Mouse (Mus musculus) T-helper 2 cell (primary cell): ENCODE measurements around the gene Bloc1s3.

Source experiments
- in situ Hi-C: fragments of 300-600 bp; cut with MboI, MseI; formaldehyde crosslinking; loops from one replicate; pipeline ENCODE4 v1.15.1; 2025; ENCODE audit warnings: high pct_unique_total_duplicates

Gene Bloc1s3

DNA sequence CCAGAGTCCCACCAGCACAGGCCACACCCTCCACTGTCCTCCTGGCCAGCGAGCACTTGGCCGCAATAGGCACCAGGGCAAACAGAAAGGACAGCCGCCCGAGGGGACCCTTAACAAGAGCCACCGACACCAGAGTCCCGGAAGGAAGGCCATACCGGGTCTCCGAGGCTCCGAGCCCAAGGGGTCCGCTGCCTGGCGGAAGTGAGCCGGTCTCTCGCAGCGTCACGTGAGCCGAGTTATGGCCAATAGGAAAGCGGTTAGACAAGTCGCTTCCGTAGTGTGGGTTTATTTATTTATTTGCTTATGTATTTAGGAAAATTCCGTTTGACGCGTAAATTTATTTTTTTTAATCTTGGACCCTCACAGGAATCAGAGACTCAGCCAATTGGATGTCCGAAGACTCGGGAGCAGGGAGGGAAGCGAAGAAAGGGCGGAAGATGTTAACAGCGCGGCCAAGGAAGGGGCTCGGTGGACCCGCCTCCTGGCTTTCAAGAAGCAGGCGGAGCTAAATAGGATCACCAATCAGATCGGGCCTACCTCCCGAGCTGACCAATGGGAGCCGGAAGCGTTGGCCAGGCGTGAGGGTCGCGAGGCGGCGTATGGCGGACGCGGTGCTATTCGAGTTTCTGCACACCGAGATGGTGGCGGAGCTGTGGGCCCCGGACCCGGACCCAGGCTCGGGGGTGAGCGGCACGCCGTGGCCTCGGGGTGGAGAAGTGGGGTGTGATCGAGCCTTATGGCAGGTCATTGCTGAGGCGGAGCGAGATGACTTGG lies at the start of gene Bloc1s3, which contains the start of gene Trappc6a:
TSS of gene Bloc1s3 (minus strand) at position 218 of the 774 bp plus-strand sequence.
TSS of gene Trappc6a (plus strand) at position 246 of the 774 bp plus-strand sequence.
- in situ Hi-C loops: no loop called here

DNA sequence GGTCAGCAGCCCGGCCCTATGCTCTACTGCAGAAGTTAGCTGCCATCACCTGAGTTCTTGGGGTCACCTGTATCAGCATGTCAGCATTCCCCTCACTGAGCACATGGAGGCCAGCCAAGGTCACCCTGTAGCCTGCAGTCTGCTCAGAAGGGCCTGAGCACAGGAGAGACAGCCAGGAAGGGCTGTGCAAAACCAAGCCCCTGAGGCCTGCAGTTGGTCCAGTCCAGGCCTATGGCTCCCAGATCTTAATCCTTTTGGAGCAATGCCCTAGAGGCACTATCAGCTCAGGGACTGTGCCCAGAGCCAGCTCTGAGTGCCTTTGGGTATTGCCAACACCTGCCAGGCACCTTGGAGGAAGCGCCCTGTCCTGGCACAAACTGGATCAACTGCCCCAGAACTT lies 48.9 kb upstream of the Bloc1s3 start:
- in situ Hi-C loops: no loop called here

DNA sequence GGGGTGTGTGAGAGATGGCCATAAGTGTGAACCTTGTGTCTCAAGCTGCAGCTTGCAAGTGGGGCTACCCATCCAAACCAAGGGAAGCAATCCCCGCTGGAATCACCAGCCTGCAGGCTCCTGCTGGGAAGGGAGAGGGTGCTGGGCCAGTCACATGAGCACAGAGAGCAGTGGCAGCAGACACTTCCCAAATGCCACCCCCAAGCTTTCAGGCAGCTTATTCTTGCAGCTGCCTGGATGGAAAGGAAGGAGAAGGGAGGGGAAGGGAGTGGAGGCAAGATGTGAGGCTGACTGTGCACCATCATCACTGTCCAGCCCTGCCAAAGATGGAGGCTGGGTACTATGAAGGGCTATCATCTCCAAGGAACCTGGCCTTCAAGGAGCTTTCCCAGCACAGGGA lies 46.0 kb upstream of the Bloc1s3 start:
- in situ Hi-C loops: no loop called here

DNA sequence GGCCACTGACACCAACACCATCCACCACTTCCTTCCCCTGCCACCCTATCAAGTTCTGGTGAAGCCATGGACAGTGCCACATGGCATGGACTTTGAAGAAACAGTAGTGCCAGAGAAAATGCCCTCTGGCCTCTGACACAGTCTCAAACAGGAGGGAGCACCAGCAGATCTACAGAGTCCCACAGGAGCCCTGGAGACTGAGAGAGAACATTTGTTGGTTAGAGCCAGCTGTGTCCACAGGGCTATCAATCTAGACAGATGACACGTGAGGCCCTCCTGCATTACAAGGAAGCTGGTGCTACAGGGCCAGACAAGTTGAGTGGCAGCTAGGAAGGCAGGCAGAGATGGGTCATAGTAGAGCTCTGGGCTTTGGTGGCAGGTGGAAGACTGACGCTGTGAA lies 44.3 kb upstream of the Bloc1s3 start:
- in situ Hi-C loops: no loop called here

DNA sequence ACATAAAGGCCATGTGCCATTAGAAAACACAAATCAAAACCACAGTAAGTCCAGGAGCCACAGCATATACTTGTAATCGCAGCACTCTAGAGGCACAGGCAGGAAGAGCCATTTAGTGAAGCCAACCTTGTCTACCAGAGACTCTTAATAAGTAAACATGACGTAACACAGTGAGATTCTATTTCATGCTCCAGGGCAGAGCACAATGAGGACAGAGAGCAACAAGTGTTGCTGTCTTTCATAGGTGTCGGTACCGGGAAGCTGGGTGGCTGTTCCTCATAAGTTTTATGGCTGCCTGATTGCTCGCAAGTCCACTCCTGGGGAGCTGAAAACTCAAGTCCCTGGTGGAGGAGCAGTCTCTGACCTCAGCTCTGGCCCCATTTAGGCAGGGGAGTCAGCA lies 43.5 kb upstream of the Bloc1s3 start:
- in situ Hi-C loops: no loop called here

DNA sequence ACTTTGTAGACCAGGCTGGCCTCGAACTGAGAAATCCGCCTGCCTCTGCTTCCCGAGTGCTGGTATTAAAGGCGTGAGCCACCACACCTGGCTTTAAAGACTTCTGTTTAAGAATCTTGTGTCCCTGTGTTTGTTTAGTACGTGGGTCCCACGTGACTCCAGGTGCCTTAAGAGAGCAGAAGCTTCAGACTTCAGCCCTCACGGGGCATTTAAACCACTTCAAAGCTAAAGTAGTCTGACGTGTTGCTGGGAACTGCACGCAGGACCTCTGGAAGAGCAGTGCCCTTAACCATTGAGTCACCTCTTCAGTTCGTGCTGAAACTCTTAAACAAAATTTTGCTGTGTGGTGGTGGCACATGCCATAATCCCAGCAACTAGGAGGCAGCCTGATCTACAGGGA lies 41.2 kb upstream of the Bloc1s3 start:
- in situ Hi-C loops: no loop called here

DNA sequence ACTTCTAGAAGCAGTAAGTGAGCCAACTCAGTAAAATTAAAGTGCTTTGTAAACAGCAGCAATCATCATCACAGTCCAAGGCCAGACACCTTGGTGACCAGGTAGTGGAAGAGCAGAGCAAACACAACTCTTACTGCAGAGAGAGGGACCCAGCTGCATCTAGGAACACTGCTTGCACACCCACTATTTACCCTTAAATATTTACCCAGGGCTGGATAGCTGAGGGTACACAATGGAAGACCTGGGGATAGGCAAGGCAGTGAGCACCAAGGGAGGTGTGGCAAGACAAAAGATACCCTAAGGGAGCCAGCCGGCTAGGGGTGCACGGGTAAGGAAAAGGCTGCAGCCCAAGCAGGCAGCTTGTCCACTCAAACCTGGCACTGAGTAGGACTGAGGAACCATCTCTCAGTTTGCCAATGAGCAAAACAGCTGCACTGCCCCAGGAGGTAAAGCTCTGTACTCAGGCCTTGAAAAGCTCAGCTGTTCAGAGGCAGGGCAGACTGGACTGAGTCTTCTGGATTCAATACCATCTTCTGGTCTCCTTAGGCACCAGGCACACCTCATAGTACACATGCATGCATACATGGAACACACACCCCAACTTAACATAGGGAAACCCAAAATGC lies 39.3 kb upstream of the Bloc1s3 start:
- in situ Hi-C loops: no loop called here

DNA sequence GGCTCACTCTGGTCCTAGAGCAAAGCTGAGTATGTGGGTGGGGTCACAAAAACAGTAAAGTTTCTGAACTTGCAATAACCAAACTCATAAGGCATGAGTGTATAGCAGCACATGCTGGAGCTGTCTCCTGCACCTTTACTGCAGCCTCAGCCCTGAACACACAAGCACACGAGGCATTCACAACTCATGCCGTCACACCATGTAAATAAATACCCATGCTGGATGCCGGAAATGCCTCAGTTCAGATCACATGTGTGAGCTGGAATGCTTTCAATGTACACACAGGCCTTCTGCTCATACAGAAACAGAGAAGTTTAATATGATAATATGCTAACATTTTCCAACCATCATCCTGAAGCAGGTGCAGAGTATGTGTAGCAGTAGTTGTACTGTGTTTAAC lies 37.8 kb upstream of the Bloc1s3 start:
- in situ Hi-C loops: no loop called here

DNA sequence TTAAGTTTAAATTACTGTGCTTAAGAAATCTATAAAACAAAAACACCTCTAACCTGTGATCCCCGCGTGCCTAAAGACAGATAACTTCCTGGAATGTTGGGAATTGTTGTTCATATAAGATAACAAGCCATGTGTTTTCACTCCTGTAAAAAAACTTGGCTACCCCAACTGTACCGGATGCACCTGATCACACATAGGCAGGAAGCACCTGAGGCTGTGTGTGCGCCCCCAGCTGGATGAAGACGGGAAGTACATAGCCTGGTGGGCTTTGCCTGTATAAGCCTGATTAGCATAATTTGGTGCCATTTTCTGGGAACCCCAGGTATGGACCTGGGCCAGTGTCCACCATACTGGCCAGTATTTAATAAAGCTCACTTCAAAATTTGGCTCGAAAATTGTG lies 35.4 kb upstream of the Bloc1s3 start:
- in situ Hi-C loops: no loop called here

DNA sequence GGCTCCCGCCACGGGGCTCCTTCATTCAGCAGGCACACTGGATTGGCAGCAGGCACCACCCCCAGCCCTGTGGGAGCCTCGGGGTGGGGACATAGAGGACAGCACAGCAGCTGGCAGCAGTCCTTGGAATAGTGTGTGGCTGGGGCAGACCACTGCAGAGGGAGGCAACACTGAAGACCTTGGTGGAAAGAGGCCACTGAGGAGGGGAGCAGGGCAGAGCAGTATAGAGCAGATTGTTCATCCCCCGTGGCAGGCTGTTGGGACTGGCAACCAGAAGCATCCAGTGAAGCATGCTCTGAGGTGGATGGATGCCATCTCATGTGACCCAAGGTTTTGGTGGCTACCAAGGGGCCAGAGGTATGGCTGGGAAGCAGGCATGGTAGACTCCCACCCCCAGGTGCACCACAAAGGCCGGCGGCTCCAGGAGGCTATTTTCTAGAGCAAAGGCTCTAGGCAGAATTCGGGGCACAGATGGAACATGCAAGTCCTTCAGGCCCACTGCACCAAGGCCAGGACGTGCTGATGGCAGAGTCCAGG lies 34.1 kb upstream of the Bloc1s3 start:
- in situ Hi-C loops: no loop called here

DNA sequence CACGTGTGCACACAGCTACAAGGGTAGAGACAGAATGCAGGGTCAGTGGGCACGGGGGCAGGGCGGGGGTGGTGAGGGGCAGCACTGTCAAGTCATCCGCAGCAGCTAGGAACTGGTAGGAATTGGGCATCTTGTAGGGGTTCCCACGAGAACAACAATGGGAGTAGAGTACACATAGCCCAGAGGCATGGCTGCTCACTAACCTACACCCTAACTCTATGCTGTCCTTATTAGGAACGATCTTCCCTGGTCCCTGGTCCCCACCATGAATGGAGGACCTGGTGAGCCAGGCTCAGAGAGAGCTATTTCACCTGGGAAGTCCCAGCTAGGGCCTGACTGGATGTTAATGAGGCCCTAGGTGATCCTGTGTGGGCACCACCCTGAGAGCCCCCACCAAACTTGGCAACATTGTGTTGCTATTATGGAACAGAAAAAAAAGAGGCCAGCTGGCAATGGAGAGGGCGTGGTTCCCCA lies 33.6 kb upstream of the Bloc1s3 start:
- in situ Hi-C loops: no loop called here

DNA sequence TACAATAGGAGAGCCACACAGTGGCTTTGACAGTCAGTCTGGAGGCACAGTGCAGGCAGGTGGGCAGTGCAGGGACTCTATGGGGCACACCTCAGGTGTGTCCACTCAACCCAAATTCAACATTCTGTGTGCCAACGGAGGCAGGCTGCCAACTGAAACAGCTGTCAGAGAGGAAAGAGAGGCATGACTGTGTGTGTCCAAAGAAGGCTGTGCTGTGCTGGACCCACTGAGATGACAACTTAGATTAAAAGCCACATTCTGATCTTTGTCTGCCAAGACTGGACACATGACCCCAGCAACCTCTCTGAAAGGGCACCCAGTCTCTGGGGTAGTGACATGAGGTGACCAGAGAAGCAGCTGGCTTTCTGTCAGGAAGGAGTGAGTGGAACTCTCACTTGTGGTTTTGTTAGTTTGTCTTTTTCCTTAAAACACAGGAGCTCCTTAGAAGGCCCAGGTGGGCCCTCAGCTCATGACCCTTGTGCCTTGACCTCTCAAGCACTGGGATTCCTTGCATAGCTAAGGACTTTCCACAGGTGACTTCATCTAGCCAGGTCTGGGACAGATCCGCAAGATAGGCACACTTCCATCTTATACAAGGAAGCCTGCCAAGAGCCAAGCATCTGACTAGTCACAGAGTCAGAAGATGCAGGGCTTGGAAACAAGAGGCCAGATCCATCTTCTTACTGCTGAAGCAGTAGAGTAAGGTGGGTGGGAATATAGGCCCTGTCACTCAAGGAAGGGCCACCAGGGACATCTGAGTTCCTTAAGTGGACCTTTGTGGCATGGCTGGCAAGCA lies 32.8 kb upstream of the Bloc1s3 start:
- in situ Hi-C loops: no loop called here

DNA sequence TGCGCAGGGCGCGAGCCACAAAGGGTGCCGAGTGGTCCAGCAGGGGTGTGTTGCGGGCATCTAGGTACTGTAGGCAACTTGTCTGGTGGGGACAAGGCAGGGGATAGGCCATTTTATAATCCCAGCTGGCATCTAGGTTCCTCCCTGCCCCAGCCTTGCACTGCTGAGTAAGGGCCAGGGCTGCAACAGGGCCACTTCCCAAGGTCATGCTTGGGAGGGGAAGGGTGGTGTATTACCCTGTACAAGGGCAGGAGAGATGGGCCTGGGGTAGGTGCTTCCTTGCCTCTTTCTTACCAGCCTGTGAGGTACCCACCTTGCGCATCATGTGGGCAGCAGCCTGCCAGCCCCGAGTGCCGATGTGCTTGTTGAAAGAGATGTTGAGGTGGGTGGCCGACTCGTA lies 26.5 kb upstream of the Bloc1s3 start:
- in situ Hi-C loops: no loop called here

DNA sequence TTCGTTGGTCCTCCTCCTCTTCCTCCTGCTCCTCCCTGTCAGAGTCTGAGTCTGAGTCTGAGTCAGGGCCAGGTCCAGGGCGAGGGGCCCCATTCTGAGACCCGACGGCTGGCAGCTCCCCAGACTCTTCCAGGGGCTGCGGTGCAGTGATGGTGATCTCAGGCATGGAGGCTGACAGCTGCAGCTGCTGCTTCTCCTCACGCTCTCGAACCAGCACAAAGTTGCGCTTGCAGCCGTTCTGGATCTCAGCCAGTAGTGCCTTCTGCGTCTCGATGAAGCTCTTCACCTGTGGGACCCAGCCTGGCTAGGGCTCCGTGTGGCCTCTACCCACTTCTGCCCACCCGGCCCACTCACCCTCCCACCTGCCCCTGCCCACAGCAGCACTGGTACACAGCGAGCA lies 24.1 kb upstream of the Bloc1s3 start:
- in situ Hi-C loops: no loop called here

DNA sequence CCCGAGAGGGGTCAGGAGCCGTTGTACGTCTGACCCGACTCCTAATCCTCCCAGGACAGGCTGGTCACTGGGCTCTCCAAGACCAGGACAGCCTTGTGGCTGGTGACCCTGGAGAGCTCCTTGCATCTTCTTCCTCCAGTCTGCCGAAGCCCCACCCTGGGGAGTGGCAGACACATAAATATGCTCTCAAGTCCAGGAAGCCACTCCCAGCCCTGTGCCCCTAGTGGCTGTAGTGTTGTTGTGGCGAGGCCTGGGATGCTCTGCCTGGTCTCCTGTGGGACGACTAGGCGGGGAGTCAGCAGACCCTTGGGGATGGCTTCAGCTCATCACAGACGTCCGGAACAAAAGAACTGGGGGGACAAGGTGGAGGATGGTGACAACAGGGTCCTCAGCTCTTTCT lies 22.9 kb upstream of the Bloc1s3 start:
- in situ Hi-C loops: no loop called here

DNA sequence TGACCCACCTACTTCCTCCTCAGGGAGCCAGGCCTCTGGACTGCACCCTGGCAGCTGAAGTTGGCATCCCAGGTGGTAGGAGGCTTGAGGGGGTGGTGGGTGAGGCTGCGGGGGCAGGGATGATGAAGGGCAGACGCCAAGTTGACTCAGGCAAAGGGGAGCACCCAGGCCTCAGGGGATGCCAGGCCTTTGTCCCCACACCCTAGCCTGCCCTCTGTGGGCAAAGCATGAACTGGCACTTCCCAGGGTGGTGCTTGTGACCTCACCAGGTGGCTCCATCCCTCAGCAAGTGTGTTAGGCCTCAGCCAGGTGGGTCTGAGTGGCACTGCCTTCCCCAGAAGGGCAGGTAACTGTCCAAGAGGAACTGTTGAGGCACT lies 16.9 kb upstream of the Bloc1s3 start:
- in situ Hi-C loops: no loop called here

DNA sequence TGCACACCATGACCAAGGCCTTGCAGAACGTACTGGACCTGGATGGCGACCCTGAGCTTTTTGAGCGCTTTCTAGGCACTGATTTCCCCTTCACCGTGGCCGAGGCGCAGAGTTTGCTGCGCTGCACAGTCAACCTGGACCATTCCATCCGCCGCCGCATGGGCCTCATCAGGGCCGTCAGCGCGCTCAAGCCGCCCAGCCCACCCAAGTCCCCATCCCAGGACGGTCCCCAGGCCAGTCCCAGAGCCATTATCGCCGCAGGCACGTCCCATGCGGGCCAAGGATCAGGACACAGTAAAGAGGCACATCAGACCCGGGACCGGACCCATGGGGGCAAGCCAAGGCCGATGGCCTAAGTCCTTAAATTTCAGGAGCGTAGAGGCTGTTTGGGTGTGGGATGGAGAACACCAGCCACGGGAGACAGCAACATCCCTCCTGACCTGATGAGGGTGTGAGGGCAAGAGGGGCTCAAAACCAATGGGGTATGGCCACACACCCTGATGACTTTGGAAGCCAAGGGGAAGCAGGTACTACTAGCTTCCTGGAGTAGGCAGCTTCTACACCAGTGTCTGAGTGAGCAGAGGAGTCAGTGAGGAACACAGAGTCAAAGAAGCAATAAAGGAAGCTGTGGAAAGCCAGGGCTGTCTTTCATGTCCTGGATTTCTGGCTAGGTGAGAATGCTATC lies 16.4 kb upstream of the Bloc1s3 start:
- in situ Hi-C loops: no loop called here

DNA sequence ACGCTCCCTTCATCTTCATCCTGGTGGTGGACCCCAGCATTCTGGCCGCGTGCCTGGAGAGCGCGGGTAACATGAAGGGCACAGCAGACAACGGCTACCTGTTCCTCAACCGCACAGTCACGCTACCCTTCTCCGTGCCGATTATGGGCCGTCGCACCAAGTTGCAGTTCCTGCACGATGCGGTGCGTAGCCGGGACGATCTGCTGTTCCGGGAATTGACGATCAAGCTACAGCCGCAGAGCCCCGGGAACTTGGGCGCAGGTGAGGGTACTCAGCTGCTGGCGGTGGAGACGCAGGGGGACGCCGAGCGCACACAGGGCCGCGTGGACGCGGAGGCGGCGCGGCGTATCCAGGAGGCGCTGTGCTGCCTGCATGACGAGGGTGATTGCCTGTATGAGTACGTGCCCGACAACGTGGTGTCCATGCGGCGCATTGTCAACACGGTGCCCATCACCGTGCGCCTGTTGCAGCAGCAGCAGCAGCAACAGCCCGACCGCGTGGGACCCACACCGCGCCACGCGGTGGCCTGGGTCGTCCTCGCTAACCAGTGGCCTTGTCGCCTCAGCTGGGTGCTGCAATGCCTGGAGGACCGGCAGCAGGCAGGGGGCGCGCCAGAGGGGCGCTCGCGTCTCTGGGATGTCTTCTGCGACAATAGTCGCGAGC lies 15.7 kb upstream of the Bloc1s3 start:
- in situ Hi-C loops: no loop called here

DNA sequence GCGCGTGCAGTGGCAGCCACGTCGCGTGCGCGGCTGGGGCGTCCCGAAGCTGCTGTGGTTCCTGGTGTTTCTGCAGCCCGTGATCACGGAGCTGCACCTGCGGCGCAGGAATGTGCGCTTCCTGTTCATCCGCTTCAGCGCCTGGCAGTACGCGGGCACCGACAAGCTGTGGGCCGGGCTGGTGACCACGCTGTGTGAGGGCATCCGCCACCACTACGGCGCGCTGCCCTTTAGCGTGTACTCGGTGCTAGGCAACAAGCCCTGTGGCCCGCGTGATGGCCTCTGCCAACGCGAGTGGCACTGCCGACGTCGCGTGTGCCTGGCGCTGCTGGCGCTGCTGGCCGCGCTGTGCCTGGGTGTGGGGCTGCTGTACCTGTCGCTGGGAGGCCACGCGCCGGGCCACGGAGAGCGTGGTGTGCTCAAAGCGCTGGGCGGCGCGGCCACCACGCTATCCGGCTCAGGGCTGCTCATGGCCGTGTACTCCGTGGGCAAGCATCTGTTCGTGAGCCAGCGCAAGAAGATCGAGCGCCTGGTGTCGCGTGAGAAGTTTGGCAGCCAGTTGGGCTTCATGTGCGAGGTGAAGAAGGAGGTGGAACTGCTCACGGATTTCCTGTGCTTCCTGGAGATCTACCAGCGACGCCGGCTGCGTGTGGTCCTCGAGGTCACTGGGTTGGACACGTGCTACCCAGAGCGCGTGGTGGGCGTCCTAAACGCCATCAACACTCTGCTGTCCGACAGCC lies 15.0 kb upstream of the Bloc1s3 start:
- in situ Hi-C loops: no loop called here

DNA sequence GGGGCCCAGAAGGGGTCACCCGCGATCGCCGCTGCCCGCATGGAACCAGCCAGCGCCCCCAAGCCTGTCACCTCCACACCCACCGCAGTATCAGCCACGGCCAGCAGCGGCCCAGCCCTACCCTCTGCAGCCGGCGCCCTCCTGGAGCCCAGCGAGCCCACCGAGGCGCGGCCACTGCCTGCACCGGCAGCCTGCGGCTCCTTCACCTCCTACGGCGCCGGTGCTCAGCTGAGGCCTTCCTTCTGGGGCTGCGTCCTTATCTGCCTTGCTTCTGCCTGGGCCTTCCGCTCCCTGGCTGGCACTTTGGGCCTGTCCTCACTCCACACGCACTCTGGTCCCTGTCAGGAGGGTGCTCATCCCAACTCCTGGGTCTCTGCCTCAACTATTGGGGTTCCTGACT lies 11.9 kb upstream of the Bloc1s3 start:
- in situ Hi-C loops: no loop called here
